Mouse (Mus musculus) neural tube, embryonic 12.5 days (tissue): ENCODE results near the gene Polm. TPM values are rescaled to one million over a fixed set of nuclear protein-coding genes. Genes with fewer than 3 reads are reported as not detected.

Experiments used
- ATAC-seq: fragments of 200-750 bp; cut with Nextera tagmentation; 2 replicates; pipeline ENCODE4 v1.8.0; 2017; ENCODE audit warnings: low read depth, mild to moderate bottlenecking, moderate TSS enrichment, moderate library complexity; ENCODE audit not compliant: low FRiP score
- H3K27ac ChIP-seq: fragments of 300-500 bp; sonication (generic); 2 replicates; pipeline ENCODE4 v1.5.1; 2016
- H3K27me3 ChIP-seq: fragments of 300-500 bp; sonication (generic); replicated peaks from 2 replicates; pipeline ENCODE4 v1.6.1; 2016; ENCODE audit warnings: mild to moderate bottlenecking
- H3K36me3 ChIP-seq: fragments of 300-500 bp; sonication (generic); 2 replicates; pipeline ENCODE4 v1.6.1; 2016; ENCODE audit warnings: mild to moderate bottlenecking
- H3K4me1 ChIP-seq: fragments of 300-500 bp; sonication (generic); 2 replicates; pipeline ENCODE4 v1.6.1; 2016
- H3K4me2 ChIP-seq: fragments of 300-500 bp; sonication (generic); replicated peaks from 2 replicates; pipeline ENCODE4 v1.6.1; 2016; ENCODE audit warnings: mild to moderate bottlenecking
- H3K4me3 ChIP-seq: fragments of 300-500 bp; sonication (generic); 2 replicates; pipeline ENCODE4 v1.5.1; 2016
- H3K9ac ChIP-seq: fragments of 300-500 bp; sonication (generic); 2 replicates; pipeline ENCODE4 v1.6.1; 2016; ENCODE audit warnings: mild to moderate bottlenecking
- H3K9me3 ChIP-seq: fragments of 300-500 bp; sonication (generic); 2 replicates; pipeline ENCODE4 v1.6.1; 2016; ENCODE audit warnings: mild to moderate bottlenecking
- WGBS: fragments of 180-500 bp; shearing (Covaris S2); methylation state at CpG from one replicate; pipeline ENCODE4 v1.1.7; 2016; 5-methylcytosine and 5-hydroxymethylcytosine counted together
- polyA plus RNA-seq: library from polyadenylated mRNA; unstranded; fragments of >200 nt; fragmentation: Nextera tagmentation; extraction: Ambion mirVana; gene quantifications from 2 replicates; pipeline ENCODE4 v1.2.1, GENCODE M21; 2016

The Polm gene
- polyA plus RNA-seq, 1 experiment from 2014 or later = 6.6 TPM

GRCm38 (mm10) chr11:5851021-5851736, 13.4 kb upstream of the Polm start:
- no peak for ATAC-seq
- Histone ChIP-seq H3K27me3 (no peaks in the 10 kb centered on the region), H3K4me3 (no peak overlapping the region), H3K9ac (no peak overlapping the region), H3K27ac (no peak overlapping the region), H3K4me1 (no peaks in the 10 kb centered on the region), H3K9me3 (no peaks in the 10 kb centered on the region), H3K36me3 (no peaks in the 10 kb centered on the region), H3K4me2 (no peak overlapping the region)
- 61% methylated on average over 4 of the region's 4 CpGs for WGBS

GRCm38 (mm10) chr11:5850452-5850851, 12.6 kb upstream of the Polm start:
- Histone ChIP-seq H3K4me1 (no peaks in the 10 kb centered on the region), H3K27me3 (no peaks in the 10 kb centered on the region), H3K4me2 (no peak overlapping the region), H3K36me3 (no peaks in the 10 kb centered on the region), H3K9me3 (no peaks in the 10 kb centered on the region), H3K4me3 (no peak overlapping the region), H3K9ac (no peak overlapping the region), H3K27ac (no peak overlapping the region)
- no peak for ATAC-seq
- 73% methylated on average over 5 of the region's 5 CpGs for WGBS

GRCm38 (mm10) chr11:5849316-5849715, 11.5 kb upstream of the Polm start:
- H3K4me2 ChIP-seq = no peak overlapping the region
- no peak overlapping the region for H3K4me3 ChIP-seq
- WGBS = 75% methylated on average over 2 of the region's 2 CpGs
- no peaks in the 10 kb centered on the region for H3K4me1 ChIP-seq
- H3K27me3 ChIP-seq = no peaks in the 10 kb centered on the region
- ATAC-seq = no peak
- no peak overlapping the region for H3K27ac ChIP-seq
- no peaks in the 10 kb centered on the region for H3K9me3 ChIP-seq
- no peak overlapping the region for H3K9ac ChIP-seq
- H3K36me3 ChIP-seq = no peaks in the 10 kb centered on the region

GRCm38 (mm10) chr11:5848741-5849140, 10.9 kb upstream of the Polm start:
- ATAC-seq = no peak
- Histone ChIP-seq H3K9ac (no peak overlapping the region), H3K27ac (no peak overlapping the region), H3K9me3 (no peaks in the 10 kb centered on the region), H3K27me3 (no peaks in the 10 kb centered on the region), H3K4me3 (no peak overlapping the region), H3K4me1 (no peaks in the 10 kb centered on the region), H3K36me3 (no peaks in the 10 kb centered on the region), H3K4me2 (no peak overlapping the region)
- WGBS = 59% methylated on average over 6 of the region's 6 CpGs

- Histone ChIP-seq H3K27ac (no peak overlapping the region), H3K4me2 (no peak overlapping the region), H3K9me3 (no peaks in the 10 kb centered on the region), H3K4me3 (no peak overlapping the region), H3K4me1 (no peaks in the 10 kb centered on the region), H3K27me3 (no peaks in the 10 kb centered on the region), H3K9ac (no peak overlapping the region), H3K36me3 (no peaks in the 10 kb centered on the region)
- WGBS = 80% methylated on average over 7 of the region's 7 CpGs
- no peak for ATAC-seq
Observed at GRCm38 (mm10) chr11:5846639-5847345, 9.0 kb upstream of the Polm start.

- Histone ChIP-seq H3K9ac (no peak overlapping the region), H3K4me3 (no peak overlapping the region), H3K36me3 (no peaks in the 10 kb centered on the region), H3K27ac (no peak overlapping the region), H3K27me3 (no peaks in the 10 kb centered on the region), H3K4me1 (no peaks in the 10 kb centered on the region), H3K9me3 (no peaks in the 10 kb centered on the region), H3K4me2 (no peak overlapping the region)
- 89% methylated on average over 3 of the region's 3 CpGs for WGBS
- no peak for ATAC-seq
Observed at GRCm38 (mm10) chr11:5843131-5843530, 5.3 kb upstream of the Polm start.

GRCm38 (mm10) chr11:5841751-5842150, 3.9 kb upstream of the Polm start:
- Histone ChIP-seq H3K9ac (no peak overlapping the region), H3K4me2 (no peak overlapping the region), H3K4me1 (peaks cover 6% of the 10 kb centered on the region), H3K27me3 (no peaks in the 10 kb centered on the region), H3K9me3 (no peaks in the 10 kb centered on the region), H3K36me3 (no peaks in the 10 kb centered on the region), H3K4me3 (no peak overlapping the region), H3K27ac (no peak overlapping the region)
- no peak for ATAC-seq
- WGBS = 100% methylated on average over 2 of the region's 2 CpGs

- Histone ChIP-seq H3K27ac (no peak overlapping the region), H3K4me2 (no peak overlapping the region), H3K9ac (no peak overlapping the region), H3K36me3 (no peaks in the 10 kb centered on the region), H3K4me3 (no peak overlapping the region), H3K4me1 (peaks cover 6% of the 10 kb centered on the region), H3K27me3 (no peaks in the 10 kb centered on the region), H3K9me3 (no peaks in the 10 kb centered on the region)
- 81% methylated on average over 7 of the region's 7 CpGs for WGBS
- ATAC-seq = no peak
Observed at GRCm38 (mm10) chr11:5840346-5840745, 2.5 kb upstream of the Polm start.

GRCm38 (mm10) chr11:5836126-5836525, 1.7 kb downstream of the Polm start:
- Histone ChIP-seq H3K4me3 (no peak overlapping the region), H3K9ac (no peak overlapping the region), H3K4me1 (peaks cover 6% of the 10 kb centered on the region), H3K27me3 (no peaks in the 10 kb centered on the region), H3K4me2 (no peak overlapping the region), H3K27ac (no peak overlapping the region), H3K9me3 (no peaks in the 10 kb centered on the region), H3K36me3 (peaks cover 12% of the 10 kb centered on the region; the same call in 1 of the 2 replicates)
- WGBS = 58% methylated on average over 1 of the region's 1 CpGs
- ATAC-seq = no peak

GRCm38 (mm10) chr11:5835057-5835456, 2.8 kb downstream of the Polm start:
- Histone ChIP-seq H3K4me3 (no peak overlapping the region), H3K9ac (no peak overlapping the region), H3K36me3 (peaks cover 17% of the 10 kb centered on the region; the same call in 1 of the 2 replicates), H3K27ac (no peak overlapping the region), H3K4me1 (peaks cover 6% of the 10 kb centered on the region), H3K4me2 (no peak overlapping the region), H3K9me3 (no peaks in the 10 kb centered on the region), H3K27me3 (no peaks in the 10 kb centered on the region)
- WGBS = 92% methylated on average over 7 of the region's 7 CpGs
- no peak for ATAC-seq

GRCm38 (mm10) chr11:5834506-5834905, 3.3 kb downstream of the Polm start:
- peaks cover 17% of the 10 kb centered on the region; the same call in 1 of the 2 replicates for H3K36me3 ChIP-seq
- H3K4me2 ChIP-seq = no peak overlapping the region
- no peak overlapping the region for H3K27ac ChIP-seq
- H3K27me3 ChIP-seq = no peaks in the 10 kb centered on the region
- ATAC-seq = no peak
- peaks cover 6% of the 10 kb centered on the region for H3K4me1 ChIP-seq
- no peaks in the 10 kb centered on the region for H3K9me3 ChIP-seq
- 91% methylated on average over 9 of the region's 9 CpGs for WGBS
- no peak overlapping the region for H3K9ac ChIP-seq
- H3K4me3 ChIP-seq = no peak overlapping the region

- WGBS = 94% methylated on average over 12 of the region's 12 CpGs
- no peak overlapping the region for H3K4me3 ChIP-seq
- H3K27me3 ChIP-seq = no peaks in the 10 kb centered on the region
- peaks cover 32% of the 10 kb centered on the region for H3K36me3 ChIP-seq
- H3K4me2 ChIP-seq = no peak overlapping the region
- no peak for ATAC-seq
- no peaks in the 10 kb centered on the region for H3K4me1 ChIP-seq
- no peak overlapping the region for H3K27ac ChIP-seq
- H3K9me3 ChIP-seq = no peaks in the 10 kb centered on the region
- no peak overlapping the region for H3K9ac ChIP-seq
Observed at GRCm38 (mm10) chr11:5829327-5829726, 8.5 kb downstream of the Polm start.
